Mouse (Mus musculus): Measurements from ENCODE around the gene Rab43. TPM values are rescaled to one million over a fixed set of nuclear protein-coding genes. Genes with fewer than 3 reads are reported as not detected.

Rab43 gene
- total RNA-seq (2021): 10 to 100 TPM; 11.1 to 11.6 TPM
- polyA plus RNA-seq (2012; rRNA removed): 12.2 and 17.6 TPM in 2 replicates
- long read RNA-seq, full-length matches to known transcripts: 4 of 4 reads
- long read RNA-seq, partial matches to known transcripts: 0 of 4 reads
- long read RNA-seq, other reads (novel, unspliced or antisense): 0 of 4 reads

- Histone ChIP-seq H3K9ac (ENCODE audit: low read depth, low read length) (peak within 1 kb of the TSS; percentile 73), H3K4me1 (ENCODE audit: control insufficient read depth, insufficient read depth, low read length) (peaks cover 6% of the 10 kb centered on the region), H3K27ac (peak within 1 kb of the TSS; percentile 84), H3K79me2 (replicated peaks; ENCODE audit: control insufficient read depth, insufficient read depth, low read length) (peaks cover 3% of the 10 kb centered on the region), H3K27me3 (ENCODE audit: control insufficient read depth, insufficient read depth, low read length) (no peaks in the 10 kb centered on the region), H3K36me3 (ENCODE audit: control insufficient read depth, insufficient read depth, low read length) (no peaks in the 10 kb centered on the region), H3K4me3 (peak within 1 kb of the TSS; percentile 97)
- peak; percentile 97 to 98 for DNase-seq
- WGBS: 1% methylated on average over 55 of the region's 56 CpGs
- TF ChIP-seq CTCF (IDR thresholded peaks at IDR 0.05) (peak; percentile 55), EP300 (IDR thresholded peaks at IDR 0.05; ENCODE audit: insufficient read depth, low read depth, low read length) (no peak; the same call in 1 of the 2 replicates), POLR2A (IDR thresholded peaks at IDR 0.05; ENCODE audit: insufficient read depth, low read depth, low read length) (peak; percentile 71)
- intact Hi-C loops (cut with DNase I): loop anchor here (1.0 to 5.0 kb wide), 4 partner anchors 26 to 1090 kb away; partner anchors contain the start of genes Cnbp, Isy1 and Tpra1
These were observed at the start of gene Rab43 for GRCm38 (mm10) chr6:87811675-87812338. Gene Rab43 (minus strand): TSS chr6:87812164.

DNA sequence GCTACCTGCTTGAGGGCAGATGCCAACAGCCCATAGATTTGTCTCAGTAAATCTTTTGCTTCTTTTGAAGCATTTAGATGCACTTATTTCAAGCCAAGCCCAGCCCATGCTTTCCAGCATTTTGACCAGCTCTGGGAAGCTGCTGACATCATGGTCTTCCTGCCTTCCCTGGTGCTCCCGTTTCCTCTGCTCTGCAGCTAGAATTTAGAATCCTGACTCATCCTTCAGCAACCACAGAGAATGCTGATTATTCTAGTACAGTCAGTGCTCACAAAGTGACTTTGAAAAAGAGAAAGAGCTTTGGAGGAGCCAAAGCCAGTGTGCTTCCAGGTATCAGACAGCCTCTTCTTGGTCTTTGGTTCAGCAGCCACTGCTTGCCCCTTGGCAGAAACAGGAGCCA is 45.1 kb upstream of the Rab43 start:
- intact Hi-C loops (cut with DNase I): no loop called here
- no peaks in the 10 kb centered on the region for H3K36me3 ChIP-seq (ENCODE audit: control insufficient read depth, insufficient read depth, low read length)
- DNase-seq: no peak

DNA sequence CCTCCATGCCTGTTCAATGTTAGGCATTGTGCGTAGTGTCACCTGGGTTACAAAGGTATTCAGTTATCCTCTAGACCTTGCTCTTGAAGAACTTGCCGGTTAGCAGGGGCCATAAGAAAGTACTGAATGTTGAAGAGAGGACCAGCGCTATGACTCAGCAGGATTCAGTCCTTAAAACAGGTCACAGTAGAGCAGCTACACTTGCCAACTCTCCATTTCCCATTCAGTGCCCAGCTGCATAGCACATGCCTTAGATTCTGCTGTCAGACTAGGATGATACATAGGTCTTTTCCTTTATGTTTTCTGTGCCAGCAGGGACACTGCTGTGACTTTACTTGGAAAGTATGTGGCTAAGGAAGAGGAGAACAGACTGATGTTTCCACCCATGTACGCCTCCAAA is 41.5 kb upstream of the Rab43 start:
- WGBS: 78% methylated on average over 4 of the region's 4 CpGs
- no peak for TF ChIP-seq POLR2A (IDR thresholded peaks at IDR 0.05; ENCODE audit: insufficient read depth, low read depth, low read length)
- TF ChIP-seq EP300 (IDR thresholded peaks at IDR 0.05; ENCODE audit: insufficient read depth, low read depth, low read length): no peak
- no peak for TF ChIP-seq CTCF (IDR thresholded peaks at IDR 0.05)
- no peak overlapping the region for H3K27ac ChIP-seq
- H3K4me1 ChIP-seq (ENCODE audit: control insufficient read depth, insufficient read depth, low read length): peaks cover 3% of the 10 kb centered on the region
- peaks cover 4% of the 10 kb centered on the region; the same call in 1 of the 2 replicates for H3K79me2 ChIP-seq (replicated peaks; ENCODE audit: control insufficient read depth, insufficient read depth, low read length)
- intact Hi-C loops (cut with DNase I): loop anchor here (5.0 kb wide), 1 partner anchor 41 kb away; the partner anchor contains the start of gene Rab43
- no peak overlapping the region for H3K9ac ChIP-seq (ENCODE audit: low read depth, low read length)
- H3K36me3 ChIP-seq (ENCODE audit: control insufficient read depth, insufficient read depth, low read length): peaks cover 5% of the 10 kb centered on the region
- no peaks in the 10 kb centered on the region for H3K27me3 ChIP-seq (ENCODE audit: control insufficient read depth, insufficient read depth, low read length)
- no peak for DNase-seq
- H3K4me3 ChIP-seq: no peak overlapping the region

More for the DNA sequence above, 45.1 kb upstream of the Rab43 start:
- TF ChIP-seq POLR2A (IDR thresholded peaks at IDR 0.05; ENCODE audit: insufficient read depth, low read depth, low read length): no peak
- no peak for TF ChIP-seq EP300 (IDR thresholded peaks at IDR 0.05; ENCODE audit: insufficient read depth, low read depth, low read length)
- no peak for TF ChIP-seq CTCF (IDR thresholded peaks at IDR 0.05)
- Histone ChIP-seq H3K79me2 (replicated peaks; ENCODE audit: control insufficient read depth, insufficient read depth, low read length) (no peaks in the 10 kb centered on the region), H3K4me3 (no peak overlapping the region), H3K27ac (no peak overlapping the region), H3K27me3 (ENCODE audit: control insufficient read depth, insufficient read depth, low read length) (no peaks in the 10 kb centered on the region), H3K9ac (ENCODE audit: low read depth, low read length) (no peak overlapping the region), H3K4me1 (ENCODE audit: control insufficient read depth, insufficient read depth, low read length) (no peaks in the 10 kb centered on the region)
- WGBS: 6% methylated on average over 1 of the region's 1 CpGs

- Histone ChIP-seq H3K79me2 (replicated peaks; ENCODE audit: control insufficient read depth, insufficient read depth, low read length) (peaks cover 4% of the 10 kb centered on the region; the same call in 1 of the 2 replicates), H3K36me3 (ENCODE audit: control insufficient read depth, insufficient read depth, low read length) (peaks cover 21% of the 10 kb centered on the region), H3K9ac (ENCODE audit: low read depth, low read length) (no peak overlapping the region), H3K27ac (no peak overlapping the region), H3K4me3 (no peak overlapping the region; the same call in 1 of the 2 replicates), H3K4me1 (ENCODE audit: control insufficient read depth, insufficient read depth, low read length) (peaks cover 9% of the 10 kb centered on the region), H3K27me3 (ENCODE audit: control insufficient read depth, insufficient read depth, low read length) (no peaks in the 10 kb centered on the region)
- intact Hi-C loops (cut with DNase I): loop anchor here (1.0 to 5.0 kb wide), 4 partner anchors 14 to 61 kb away; partner anchors contain the start of genes Copg1, Hmces, Isy1 and Rab43
- WGBS: 86% methylated on average over 6 of the region's 6 CpGs
- DNase-seq: no peak
- TF ChIP-seq POLR2A (IDR thresholded peaks at IDR 0.05; ENCODE audit: insufficient read depth, low read depth, low read length) (no peak), CTCF (IDR thresholded peaks at IDR 0.05) (no peak), EP300 (IDR thresholded peaks at IDR 0.05; ENCODE audit: insufficient read depth, low read depth, low read length) (no peak)
These were observed 39.9 kb upstream of the Rab43 start for GRCm38 (mm10) chr6:87851871-87852270.

DNA sequence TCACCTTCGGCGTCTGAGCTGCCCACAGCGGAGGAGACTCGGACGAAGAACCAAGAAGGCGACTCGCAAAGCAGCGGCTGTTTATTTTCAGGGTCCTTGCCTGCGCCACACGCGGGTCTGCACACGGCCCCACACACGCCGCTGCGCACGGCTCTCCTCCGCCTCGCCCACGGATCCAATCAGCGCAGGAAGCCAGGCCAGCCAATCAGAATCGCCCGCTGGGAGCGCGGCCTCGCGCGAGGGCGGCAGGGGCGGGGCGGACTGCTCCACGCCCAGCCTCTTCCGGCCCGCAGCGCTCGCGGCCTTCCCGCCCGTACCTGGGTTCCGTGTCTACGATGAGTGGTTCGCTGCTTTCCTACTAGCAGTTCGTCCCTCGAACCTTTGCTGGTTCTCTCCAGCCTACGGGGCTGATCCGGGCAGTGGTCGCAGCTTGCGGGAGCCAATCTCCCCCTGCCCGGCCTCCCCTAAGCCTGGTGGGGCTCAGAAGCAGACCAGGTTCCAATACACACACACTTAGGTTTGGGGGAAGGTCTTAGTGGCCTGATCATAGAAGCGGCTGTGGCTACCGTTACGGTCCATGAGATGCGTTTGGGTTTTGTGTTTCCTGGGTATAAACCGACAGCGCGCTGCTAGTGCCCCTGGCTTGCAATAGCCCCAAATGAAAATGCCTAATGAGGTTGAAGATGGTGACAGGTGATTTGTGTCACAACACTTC is 39.1 kb upstream of the Rab43 start, which contains the start of gene Cnbp:
Gene Cnbp (minus strand): TSS at position 207 of the 715 bp plus-strand sequence.
- peak; percentile 96 to 98 for DNase-seq
- TF ChIP-seq POLR2A (IDR thresholded peaks at IDR 0.05; ENCODE audit: insufficient read depth, low read depth, low read length) (peak; percentile 96), CTCF (IDR thresholded peaks at IDR 0.05) (peak; percentile 10; the same call in 1 of the 2 replicates), EP300 (IDR thresholded peaks at IDR 0.05; ENCODE audit: insufficient read depth, low read depth, low read length) (0 out of 2 replicates have a peak, but pooled peaks have one; percentile 20)
- intact Hi-C loops (cut with DNase I): loop anchor here (1.0 to 5.0 kb wide), 4 partner anchors 13 to 62 kb away; partner anchors contain the start of genes Copg1, Hmces, Isy1 and Rab43
- H3K4me1 ChIP-seq (ENCODE audit: control insufficient read depth, insufficient read depth, low read length): peaks cover 10% of the 10 kb centered on the region
- H3K4me3 ChIP-seq: peak within 1 kb of the TSS; percentile 65
- H3K9ac ChIP-seq (ENCODE audit: low read depth, low read length): peak within 1 kb of the TSS; percentile 96
- H3K36me3 ChIP-seq (ENCODE audit: control insufficient read depth, insufficient read depth, low read length): peaks cover 28% of the 10 kb centered on the region
- no peaks in the 10 kb centered on the region for H3K27me3 ChIP-seq (ENCODE audit: control insufficient read depth, insufficient read depth, low read length)
- H3K27ac ChIP-seq: peak within 1 kb of the TSS; percentile 97
- under 1% methylated on average over 55 of the region's 55 CpGs for WGBS
- peaks cover 6% of the 10 kb centered on the region; the same call in 1 of the 2 replicates for H3K79me2 ChIP-seq (replicated peaks; ENCODE audit: control insufficient read depth, insufficient read depth, low read length)

Data from heart, adult 2 months (tissue).